Mouse (Mus musculus): ENCODE results near the gene Dapk1.

GRCm38 (mm10) chr13:60686024-60686663, 84.4 kb downstream of the Dapk1 start:
- no peak for TF ChIP-seq CTCF (IDR thresholded peaks at IDR 0.05; ENCODE audit: low read depth, low read length)
- no peak for TF ChIP-seq POLR2A (IDR thresholded peaks at IDR 0.05; ENCODE audit: borderline replicate concordance, low read depth, low read length)
